Mouse (Mus musculus): Measurements from ENCODE around the gene St7. TPM values are rescaled to one million over a fixed set of nuclear protein-coding genes. Genes with fewer than 3 reads are reported as not detected.

The St7 gene
- polyA plus RNA-seq, 1 experiment, result 14.3 TPM

GRCm38 (mm10) chr6:17923370-17923769 lies 230.6 kb downstream of the St7 start:
- TF ChIP-seq CTCF (conservative IDR thresholded peaks at IDR 0.05; ENCODE audit: insufficient read depth, insufficient read length, low read depth, low read length) (no peak), POLR2A (IDR thresholded peaks at IDR 0.05; ENCODE audit: low read depth, low read length) (no peak)
- no peak for DNase-seq
- Histone ChIP-seq H3K4me1 (ENCODE audit: control insufficient read depth, insufficient read depth, low read length) (no peaks in the 10 kb centered on the region), H3K36me3 (ENCODE audit: control insufficient read depth, insufficient read depth, low read length) (no peaks in the 10 kb centered on the region), H3K4me3 (ENCODE audit: insufficient read depth, low read depth, low read length) (no peak overlapping the region), H3K27me3 (replicated peaks; ENCODE audit: control insufficient read depth, insufficient read depth, low read length) (no peaks in the 10 kb centered on the region), H3K27ac (ENCODE audit: insufficient read depth, low read depth, low read length) (no peak overlapping the region)
- WGBS, result 57% methylated on average over 3 of the region's 3 CpGs

- Histone ChIP-seq H3K27me3 (replicated peaks; ENCODE audit: control insufficient read depth, insufficient read depth, low read length) (no peaks in the 10 kb centered on the region), H3K36me3 (ENCODE audit: control insufficient read depth, insufficient read depth, low read length) (no peaks in the 10 kb centered on the region), H3K4me3 (ENCODE audit: insufficient read depth, low read depth, low read length) (no peak overlapping the region), H3K27ac (ENCODE audit: insufficient read depth, low read depth, low read length) (no peak overlapping the region), H3K4me1 (ENCODE audit: control insufficient read depth, insufficient read depth, low read length) (no peaks in the 10 kb centered on the region)
- 84% methylated on average over 10 of the region's 10 CpGs for WGBS
- DNase-seq, result no peak
- no peak for TF ChIP-seq POLR2A (IDR thresholded peaks at IDR 0.05; ENCODE audit: low read depth, low read length)
- TF ChIP-seq CTCF (conservative IDR thresholded peaks at IDR 0.05; ENCODE audit: insufficient read depth, insufficient read length, low read depth, low read length), result no peak
Observed at GRCm38 (mm10) chr6:17923894-17924505, 231.3 kb downstream of the St7 start.

GRCm38 (mm10) chr6:17925267-17925666 lies 232.5 kb downstream of the St7 start:
- DNase-seq, result peak; percentile 9
- TF ChIP-seq CTCF (conservative IDR thresholded peaks at IDR 0.05; ENCODE audit: insufficient read depth, insufficient read length, low read depth, low read length) (peak; percentile 54), POLR2A (IDR thresholded peaks at IDR 0.05; ENCODE audit: low read depth, low read length) (no peak)
- Histone ChIP-seq H3K36me3 (ENCODE audit: control insufficient read depth, insufficient read depth, low read length) (no peaks in the 10 kb centered on the region), H3K4me1 (ENCODE audit: control insufficient read depth, insufficient read depth, low read length) (no peaks in the 10 kb centered on the region), H3K27ac (ENCODE audit: insufficient read depth, low read depth, low read length) (no peak overlapping the region), H3K27me3 (replicated peaks; ENCODE audit: control insufficient read depth, insufficient read depth, low read length) (no peaks in the 10 kb centered on the region), H3K4me3 (ENCODE audit: insufficient read depth, low read depth, low read length) (no peak overlapping the region)
- WGBS, result 49% methylated on average over 4 of the region's 4 CpGs

GRCm38 (mm10) chr6:17927746-17928145 lies 235.0 kb downstream of the St7 start:
- Histone ChIP-seq H3K27ac (ENCODE audit: insufficient read depth, low read depth, low read length) (no peak overlapping the region), H3K4me3 (ENCODE audit: insufficient read depth, low read depth, low read length) (no peak overlapping the region), H3K27me3 (replicated peaks; ENCODE audit: control insufficient read depth, insufficient read depth, low read length) (no peaks in the 10 kb centered on the region), H3K4me1 (ENCODE audit: control insufficient read depth, insufficient read depth, low read length) (no peaks in the 10 kb centered on the region), H3K36me3 (ENCODE audit: control insufficient read depth, insufficient read depth, low read length) (no peaks in the 10 kb centered on the region)
- DNase-seq, result no peak
- TF ChIP-seq CTCF (conservative IDR thresholded peaks at IDR 0.05; ENCODE audit: insufficient read depth, insufficient read length, low read depth, low read length), result no peak
- TF ChIP-seq POLR2A (IDR thresholded peaks at IDR 0.05; ENCODE audit: low read depth, low read length), result no peak
- WGBS, result 94% methylated on average over 11 of the region's 11 CpGs

- TF ChIP-seq CTCF (conservative IDR thresholded peaks at IDR 0.05; ENCODE audit: insufficient read depth, insufficient read length, low read depth, low read length) (no peak), POLR2A (IDR thresholded peaks at IDR 0.05; ENCODE audit: low read depth, low read length) (no peak)
- no peaks in the 10 kb centered on the region for H3K36me3 ChIP-seq (ENCODE audit: control insufficient read depth, insufficient read depth, low read length)
- WGBS, result 93% methylated on average over 2 of the region's 2 CpGs
- no peak for DNase-seq
- H3K4me3 ChIP-seq (ENCODE audit: insufficient read depth, low read depth, low read length), result no peak overlapping the region
- H3K27me3 ChIP-seq (replicated peaks; ENCODE audit: control insufficient read depth, insufficient read depth, low read length), result no peaks in the 10 kb centered on the region
- H3K4me1 ChIP-seq (ENCODE audit: control insufficient read depth, insufficient read depth, low read length), result no peaks in the 10 kb centered on the region
- H3K27ac ChIP-seq (ENCODE audit: insufficient read depth, low read depth, low read length), result no peak overlapping the region
Observed at GRCm38 (mm10) chr6:17931187-17931586, 238.5 kb downstream of the St7 start.

GRCm38 (mm10) chr6:17931835-17932234 lies 239.1 kb downstream of the St7 start:
- Histone ChIP-seq H3K27ac (ENCODE audit: insufficient read depth, low read depth, low read length) (no peak overlapping the region), H3K4me1 (ENCODE audit: control insufficient read depth, insufficient read depth, low read length) (no peaks in the 10 kb centered on the region), H3K27me3 (replicated peaks; ENCODE audit: control insufficient read depth, insufficient read depth, low read length) (no peaks in the 10 kb centered on the region), H3K36me3 (ENCODE audit: control insufficient read depth, insufficient read depth, low read length) (no peaks in the 10 kb centered on the region), H3K4me3 (ENCODE audit: insufficient read depth, low read depth, low read length) (no peak overlapping the region)
- TF ChIP-seq POLR2A (IDR thresholded peaks at IDR 0.05; ENCODE audit: low read depth, low read length) (no peak), CTCF (conservative IDR thresholded peaks at IDR 0.05; ENCODE audit: insufficient read depth, insufficient read length, low read depth, low read length) (no peak)
- DNase-seq, result no peak
- 62% methylated on average over 7 of the region's 7 CpGs for WGBS

- DNase-seq, result no peak
- Histone ChIP-seq H3K4me1 (ENCODE audit: control insufficient read depth, insufficient read depth, low read length) (no peaks in the 10 kb centered on the region), H3K4me3 (ENCODE audit: insufficient read depth, low read depth, low read length) (no peak overlapping the region), H3K36me3 (ENCODE audit: control insufficient read depth, insufficient read depth, low read length) (no peaks in the 10 kb centered on the region), H3K27me3 (replicated peaks; ENCODE audit: control insufficient read depth, insufficient read depth, low read length) (no peaks in the 10 kb centered on the region), H3K27ac (ENCODE audit: insufficient read depth, low read depth, low read length) (no peak overlapping the region)
- whole genome bisulfite sequencing, result 92% methylated on average over 8 of the region's 8 CpGs
- TF ChIP-seq POLR2A (IDR thresholded peaks at IDR 0.05; ENCODE audit: low read depth, low read length) (no peak), CTCF (conservative IDR thresholded peaks at IDR 0.05; ENCODE audit: insufficient read depth, insufficient read length, low read depth, low read length) (no peak)
Observed at GRCm38 (mm10) chr6:17932806-17933205, 240.1 kb downstream of the St7 start.

Measured in kidney, adult 2 months (tissue).